Mouse (Mus musculus): Measurements from ENCODE around the gene Hcn3.

Hcn3 gene

DNA sequence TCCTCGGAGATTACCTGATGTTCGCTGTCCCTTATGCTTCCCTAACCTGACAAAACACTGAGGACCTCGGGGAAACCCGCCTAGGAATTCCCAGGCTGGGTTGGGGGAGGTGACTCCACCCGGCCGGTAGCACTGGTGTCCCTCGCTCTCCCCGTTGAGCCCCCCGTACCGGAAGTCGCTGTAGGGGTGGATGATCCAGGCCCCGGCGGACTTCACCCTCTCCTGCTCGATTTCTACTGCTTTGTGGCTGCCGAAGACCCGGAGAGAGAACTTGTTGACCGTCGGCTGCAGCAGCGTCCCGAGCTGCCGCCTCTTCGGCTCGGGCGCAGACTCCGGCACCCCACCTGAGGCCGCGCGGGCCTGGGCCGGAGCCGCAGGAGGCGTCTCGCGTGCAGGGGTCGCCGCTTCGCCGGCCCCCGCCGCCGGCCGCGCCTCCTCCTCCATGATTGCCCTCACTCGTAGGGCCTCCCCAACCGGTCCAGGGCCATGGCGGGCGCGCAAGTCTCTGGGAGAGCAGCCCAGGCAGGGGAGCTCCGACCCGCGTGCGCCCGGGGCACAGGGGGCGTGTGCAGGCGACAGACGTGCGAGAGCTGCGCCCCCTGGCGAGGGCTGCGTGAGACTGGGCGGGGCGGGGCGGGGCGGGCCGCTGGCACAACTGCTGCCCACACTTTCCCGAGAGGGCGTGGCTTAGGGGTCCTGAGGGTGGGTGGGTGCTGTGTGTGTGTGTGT lies at the start of gene Hcn3:
Gene Hcn3 (minus strand): TSS at position 581 of the 729 bp plus-strand sequence.
- ATAC-seq (ENCODE audit: low TSS enrichment), result peak; percentile 12; the same call in 1 of the 2 replicates

DNA sequence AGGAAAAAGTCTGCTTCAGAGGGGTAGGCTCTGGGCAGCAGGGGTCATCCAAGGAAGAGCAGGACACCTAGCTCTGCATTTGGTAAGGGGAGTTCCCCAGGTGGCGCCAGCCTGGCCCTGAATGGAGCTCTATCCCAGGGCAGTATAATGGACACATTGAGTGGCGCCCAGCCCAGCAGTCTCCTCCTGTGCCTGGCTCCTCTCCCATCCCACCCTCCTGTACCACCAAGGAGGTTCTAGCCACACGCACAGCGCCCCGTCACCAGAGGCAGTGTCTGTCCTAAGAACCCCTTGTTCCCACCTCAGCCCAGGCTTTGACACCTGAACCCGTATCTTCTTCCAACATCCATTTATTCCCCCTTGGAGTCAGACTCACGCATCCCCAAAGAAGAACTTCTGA lies 49.7 kb upstream of the Hcn3 start:
- no peak for ATAC-seq (ENCODE audit: low TSS enrichment)

DNA sequence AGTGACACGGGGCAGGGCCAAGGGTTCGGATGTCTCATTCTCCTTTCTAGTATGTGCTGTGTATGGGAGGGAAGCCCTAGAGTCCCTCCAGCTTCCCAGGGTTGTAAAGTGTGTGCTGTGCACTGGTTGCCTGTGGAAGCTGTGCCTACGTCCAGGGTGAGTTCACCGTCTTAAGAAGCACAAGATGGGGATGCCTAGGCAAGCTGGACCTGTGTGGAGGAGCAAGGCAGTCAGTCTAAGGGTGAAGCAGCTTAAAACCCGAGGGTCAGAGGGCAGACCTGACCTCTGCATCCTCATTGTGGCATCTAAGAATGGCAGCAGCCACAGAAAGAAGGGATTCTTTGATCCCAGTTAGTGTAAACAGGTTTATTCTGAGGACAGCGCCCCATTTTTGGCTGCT lies 48.7 kb upstream of the Hcn3 start:
- ATAC-seq (ENCODE audit: low TSS enrichment), result no peak

DNA sequence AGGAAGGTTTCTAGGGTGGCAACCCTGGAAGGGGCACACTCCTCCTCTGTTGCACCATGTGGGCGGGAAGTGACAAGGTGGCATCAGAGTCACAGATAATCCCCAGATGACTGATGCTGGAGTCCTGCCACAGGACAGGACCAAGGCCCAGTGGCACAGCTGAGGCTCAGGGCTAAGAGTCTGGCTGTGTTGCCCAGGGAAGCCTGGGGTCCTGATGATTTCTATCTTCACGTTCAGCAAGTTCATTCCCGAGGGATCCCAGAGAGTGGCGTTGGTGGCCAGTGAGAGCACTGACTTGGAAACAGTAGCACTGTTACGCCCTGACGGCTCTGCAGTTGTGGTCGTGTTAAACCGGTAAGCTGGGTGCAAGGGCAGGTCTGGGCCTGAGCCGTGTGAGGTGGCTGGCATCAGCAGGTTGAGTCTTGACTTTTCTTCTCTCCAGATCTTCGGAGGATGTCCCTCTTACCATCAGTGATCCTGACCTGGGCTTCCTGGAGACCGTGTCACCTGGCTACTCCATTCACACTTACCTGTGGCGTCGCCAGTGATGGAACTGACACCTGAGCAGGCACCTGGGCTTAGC lies 48.2 kb upstream of the Hcn3 start:
- no peak for ATAC-seq (ENCODE audit: low TSS enrichment)

DNA sequence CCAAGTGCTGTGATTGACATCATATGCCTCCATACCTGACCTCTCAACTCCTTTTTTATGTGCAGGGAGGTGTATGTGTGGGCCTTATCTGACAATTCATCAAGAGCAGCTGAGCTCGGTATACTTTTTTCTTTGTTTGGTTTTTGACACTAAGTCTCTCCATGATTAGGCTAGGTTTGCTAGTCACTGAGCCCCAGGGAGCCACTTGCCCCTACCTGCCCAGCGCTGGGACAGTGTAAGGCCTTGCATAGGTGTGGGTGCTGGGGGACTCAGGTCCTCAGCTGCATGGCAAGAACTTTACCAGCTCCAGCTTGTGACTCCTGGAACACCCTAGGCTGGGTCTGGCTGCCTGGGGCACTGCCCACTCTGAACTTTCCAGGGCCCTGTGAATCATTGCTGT lies 46.7 kb upstream of the Hcn3 start:
- no peak for ATAC-seq (ENCODE audit: low TSS enrichment)

DNA sequence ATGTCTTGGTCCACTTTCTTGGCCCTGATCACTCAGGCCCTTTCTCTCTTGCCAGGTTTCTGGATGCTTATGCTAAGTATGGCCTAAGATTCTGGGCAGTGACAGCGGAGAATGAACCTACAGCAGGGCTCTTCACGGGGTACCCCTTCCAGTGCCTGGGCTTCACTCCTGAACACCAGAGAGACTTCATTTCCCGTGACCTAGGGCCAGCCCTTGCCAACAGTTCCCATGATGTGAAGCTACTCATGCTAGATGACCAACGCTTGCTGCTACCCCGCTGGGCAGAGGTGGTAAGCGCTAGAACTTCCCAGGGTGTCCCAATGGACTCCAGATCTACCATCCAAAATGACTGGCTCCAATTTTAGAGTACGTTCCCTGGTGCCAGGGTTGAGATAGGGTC lies 46.1 kb upstream of the Hcn3 start:
- no peak for ATAC-seq (ENCODE audit: low TSS enrichment)

DNA sequence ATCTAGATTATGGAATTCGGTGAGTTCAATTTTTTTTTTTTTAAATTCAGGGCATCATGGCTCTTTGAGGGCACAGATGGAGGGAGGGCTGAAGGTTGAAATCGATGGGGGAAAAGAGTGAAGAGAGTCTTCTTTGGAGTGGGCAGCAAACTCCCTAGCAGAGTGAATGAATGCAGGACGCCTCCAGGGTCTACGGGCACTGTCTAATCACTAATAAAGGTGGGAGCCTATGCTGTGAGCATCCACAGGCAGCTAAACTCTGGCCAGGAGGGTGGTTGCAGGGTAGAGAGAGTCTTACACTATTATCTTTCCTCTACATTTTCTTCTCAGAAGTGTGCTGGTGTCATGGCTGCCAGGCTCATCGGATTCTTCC lies 43.1 kb upstream of the Hcn3 start:
- peak; percentile 11; the same call in 1 of the 2 replicates for ATAC-seq (ENCODE audit: low TSS enrichment)

DNA sequence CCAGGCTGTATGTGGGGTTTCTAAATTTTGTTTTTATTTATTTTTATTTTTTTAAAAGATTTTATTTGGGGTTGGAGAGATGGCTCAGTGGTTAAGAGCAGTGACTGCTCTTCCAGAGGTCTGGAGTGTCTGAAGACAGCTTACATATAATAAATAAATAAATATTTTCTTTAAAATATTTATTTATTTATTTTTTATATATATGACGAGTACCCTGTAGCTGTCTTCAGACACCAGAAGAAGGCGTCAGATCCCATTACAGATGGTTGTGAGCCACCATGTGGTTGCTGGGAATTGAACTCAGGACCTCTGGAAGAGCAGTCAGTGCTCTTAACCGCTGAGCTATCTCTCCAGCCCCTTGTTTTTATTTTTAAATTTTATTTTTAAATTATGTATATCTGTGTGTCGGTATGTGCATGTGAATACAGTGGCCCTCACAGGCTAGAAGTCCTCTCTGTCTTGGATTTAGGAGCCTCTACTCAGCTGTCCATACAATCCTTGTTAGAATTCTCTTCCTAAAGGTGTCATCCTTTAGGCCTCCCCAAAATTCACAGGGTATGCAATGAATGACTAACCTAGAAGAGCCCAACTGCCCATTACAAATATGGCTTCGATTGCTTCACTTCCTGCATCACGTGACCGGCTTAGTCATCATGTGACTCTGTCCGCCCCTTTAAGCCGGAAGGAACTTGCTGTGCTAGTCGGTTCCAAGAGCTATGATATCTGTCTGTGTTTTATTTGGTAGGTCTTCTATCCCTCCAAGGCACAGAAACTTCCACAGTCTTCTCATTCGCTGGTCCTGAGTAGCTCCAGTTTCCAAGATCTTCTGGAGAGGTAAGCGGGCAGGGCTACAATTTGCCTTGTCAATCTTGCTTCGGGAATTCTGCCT lies 42.5 kb upstream of the Hcn3 start, which contains the start of gene Gba:
Gene Gba (plus strand): TSS at position 676 of the 889 bp plus-strand sequence.
- peak; percentile 91 for ATAC-seq (ENCODE audit: low TSS enrichment)

DNA sequence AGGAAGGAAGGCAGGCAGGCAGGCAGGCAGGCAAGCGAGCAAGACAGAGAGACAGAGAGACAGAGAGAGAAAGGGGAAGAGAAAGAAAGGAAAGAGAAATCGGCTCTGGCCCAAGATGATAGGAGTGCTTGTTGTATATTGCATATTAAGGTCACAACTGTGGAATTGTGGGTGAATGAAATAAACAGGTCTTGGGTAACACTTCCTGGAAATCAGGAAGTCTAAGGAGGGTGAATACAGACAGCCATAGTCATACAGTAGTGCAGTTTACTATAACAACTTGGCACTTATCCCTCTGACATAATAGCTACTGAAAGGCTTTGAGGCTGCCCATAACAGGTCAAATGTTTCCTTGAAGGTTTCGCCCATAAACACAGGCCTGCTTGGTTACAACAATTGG lies 39.8 kb upstream of the Hcn3 start:
- ATAC-seq (ENCODE audit: low TSS enrichment), result no peak

DNA sequence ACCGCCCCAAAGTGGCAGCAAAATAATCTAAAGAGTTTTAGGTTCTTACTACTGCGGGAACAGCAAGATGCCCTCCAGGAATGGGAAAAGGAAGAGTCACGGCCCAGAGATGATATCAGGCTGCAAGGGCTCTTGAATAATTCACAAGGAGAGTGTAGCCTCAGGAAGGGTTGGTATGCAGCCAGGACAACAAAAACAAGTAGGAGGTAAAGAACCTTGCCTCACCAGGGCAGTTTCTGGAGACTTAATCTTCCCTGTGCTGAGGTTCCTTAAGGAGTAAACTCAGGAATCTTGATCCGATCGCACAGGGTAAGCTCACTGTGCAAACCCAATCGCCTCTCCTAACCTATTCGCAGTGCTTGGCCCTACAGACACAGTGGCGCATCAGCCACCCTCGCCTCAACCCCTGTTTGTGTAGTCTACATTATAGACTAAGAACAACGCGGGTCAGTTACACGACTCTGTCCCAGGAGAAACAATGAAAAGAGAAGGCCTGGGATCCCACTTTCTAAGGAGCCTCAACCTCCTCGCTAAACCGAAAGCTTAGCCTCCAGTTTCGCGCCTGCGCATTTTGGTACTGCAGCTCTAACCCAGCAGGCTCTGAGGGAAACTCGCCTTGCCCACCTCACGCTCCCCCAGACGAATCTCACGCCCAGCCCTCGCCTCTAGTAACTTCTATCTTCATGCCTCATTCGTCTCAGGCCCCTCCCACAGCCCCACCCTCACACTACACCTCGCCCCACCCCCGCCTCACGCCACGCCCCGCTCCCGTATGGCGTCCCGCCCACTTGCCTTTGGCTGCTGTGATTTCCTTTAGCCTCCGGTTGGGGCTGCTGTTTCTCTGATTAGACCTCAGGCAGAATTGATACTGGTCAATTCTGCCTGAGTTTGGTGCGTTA lies 36.2 kb upstream of the Hcn3 start:
- peak; percentile 97 for ATAC-seq (ENCODE audit: low TSS enrichment)

DNA sequence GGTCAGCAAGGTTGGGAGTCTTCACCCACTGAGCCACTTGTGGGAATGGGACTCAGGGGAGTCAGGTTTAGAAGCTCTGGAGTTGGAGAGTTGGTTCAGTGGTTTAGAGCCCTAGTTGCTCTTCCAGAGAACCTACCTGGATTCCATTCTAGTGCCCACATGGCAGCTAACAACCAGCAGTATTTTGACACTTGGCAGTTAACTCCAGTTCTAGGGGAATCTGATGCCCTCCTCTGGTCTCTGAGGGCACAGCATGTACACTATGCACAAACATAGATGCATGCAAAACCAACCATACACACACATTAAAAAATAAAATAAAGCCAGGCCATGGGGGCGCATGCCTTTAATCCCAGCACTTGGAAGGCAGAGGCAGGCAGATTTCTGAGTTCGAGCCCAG lies 33.9 kb upstream of the Hcn3 start:
- no peak for ATAC-seq (ENCODE audit: low TSS enrichment)

DNA sequence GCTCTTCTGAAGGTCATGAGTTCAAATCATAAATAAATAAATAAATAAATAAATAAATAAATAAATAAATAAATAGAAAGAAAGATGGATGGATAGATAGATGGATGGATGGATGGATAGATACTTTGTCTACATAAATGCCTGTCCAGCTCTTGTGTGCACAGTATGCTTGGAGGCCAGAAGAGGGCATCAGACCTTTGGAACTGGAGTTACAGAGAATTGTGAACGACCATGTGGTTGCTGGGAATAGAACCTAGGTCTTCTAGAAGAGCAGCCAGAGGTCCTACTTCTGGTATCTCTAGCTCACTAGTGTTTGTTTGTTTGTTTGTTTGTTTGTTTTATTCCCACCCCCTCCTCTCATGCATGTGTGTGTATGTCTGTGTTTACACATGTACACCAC lies 33.4 kb upstream of the Hcn3 start:
- ATAC-seq (ENCODE audit: low TSS enrichment), result no peak

DNA sequence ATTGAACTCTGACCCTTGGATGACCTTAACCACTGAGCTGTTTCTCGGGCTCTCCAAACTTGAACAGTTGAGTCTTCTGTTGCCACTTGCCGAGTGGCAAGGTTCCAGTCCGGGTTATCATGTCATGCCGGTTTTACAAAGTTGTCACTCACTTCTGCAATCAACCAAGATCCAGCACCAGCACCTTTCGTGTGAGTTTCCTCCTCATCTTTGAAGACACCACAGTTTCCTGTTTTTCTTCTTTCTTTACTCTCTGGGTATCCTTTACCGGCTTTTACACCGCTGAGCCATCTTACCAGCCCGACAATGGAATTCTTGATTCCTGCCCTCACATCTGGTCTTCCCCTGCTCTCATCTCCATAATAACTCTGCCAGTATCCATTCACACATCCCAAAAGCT lies 30.4 kb upstream of the Hcn3 start:
- no peak for ATAC-seq (ENCODE audit: low TSS enrichment)

DNA sequence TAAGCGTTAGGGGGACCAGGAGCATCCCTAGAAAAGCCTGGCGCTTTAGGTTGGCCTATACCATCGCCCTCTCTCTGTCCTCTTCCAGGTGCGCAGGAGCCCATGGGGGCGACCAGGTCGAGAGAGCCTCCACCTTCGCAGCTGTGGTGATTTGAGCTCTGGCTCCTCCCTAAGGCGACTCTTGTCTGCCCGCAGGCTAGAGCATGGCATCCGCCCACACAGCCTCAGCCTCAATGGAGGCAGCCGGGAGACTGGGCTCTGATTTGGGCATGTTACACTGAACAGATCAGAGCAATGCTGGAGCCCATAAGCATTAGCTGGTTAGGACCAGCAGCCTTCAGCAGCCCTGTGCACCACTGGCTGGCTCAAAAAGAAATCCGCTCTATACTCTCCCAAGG lies 28.5 kb upstream of the Hcn3 start:
- ATAC-seq (ENCODE audit: low TSS enrichment), result no peak

DNA sequence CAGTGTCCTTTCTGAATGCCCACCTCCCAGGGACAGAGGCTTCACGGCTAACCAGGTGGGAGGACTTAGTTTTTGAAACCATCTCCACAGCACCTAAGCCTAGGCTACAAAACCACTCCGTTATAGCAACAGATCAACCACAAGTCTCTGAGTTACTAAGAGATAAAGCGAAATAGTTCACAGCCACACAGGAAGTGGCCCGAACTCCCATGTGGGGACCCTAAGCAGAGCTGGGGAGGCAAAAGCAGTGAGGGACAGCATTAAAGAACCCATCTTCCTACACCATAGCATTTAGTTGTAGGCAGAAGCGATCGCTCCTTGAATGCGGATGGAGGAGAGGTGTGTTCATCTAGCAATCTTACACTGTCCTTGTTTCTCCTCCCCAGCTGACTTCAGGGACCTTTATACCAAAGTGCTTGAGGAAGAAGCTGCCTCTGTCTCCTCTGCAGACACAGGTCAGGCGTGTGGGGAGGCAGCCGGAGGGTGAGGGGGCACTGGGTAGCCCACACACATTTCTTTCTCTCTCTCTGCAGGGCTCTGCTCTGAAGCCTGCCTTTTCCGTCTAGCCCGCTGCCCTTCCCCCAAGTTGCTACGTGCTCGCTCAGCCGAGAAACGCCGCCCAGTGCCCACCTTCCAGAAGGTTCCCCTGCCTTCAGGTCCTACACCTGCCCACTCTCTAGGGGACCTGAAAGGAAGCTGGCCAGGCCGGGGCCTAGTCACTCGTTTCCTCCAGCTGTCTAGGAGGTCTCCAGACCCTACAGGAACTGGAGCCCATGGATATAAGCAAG lies 27.9 kb upstream of the Hcn3 start:
- ATAC-seq (ENCODE audit: low TSS enrichment), result no peak

DNA sequence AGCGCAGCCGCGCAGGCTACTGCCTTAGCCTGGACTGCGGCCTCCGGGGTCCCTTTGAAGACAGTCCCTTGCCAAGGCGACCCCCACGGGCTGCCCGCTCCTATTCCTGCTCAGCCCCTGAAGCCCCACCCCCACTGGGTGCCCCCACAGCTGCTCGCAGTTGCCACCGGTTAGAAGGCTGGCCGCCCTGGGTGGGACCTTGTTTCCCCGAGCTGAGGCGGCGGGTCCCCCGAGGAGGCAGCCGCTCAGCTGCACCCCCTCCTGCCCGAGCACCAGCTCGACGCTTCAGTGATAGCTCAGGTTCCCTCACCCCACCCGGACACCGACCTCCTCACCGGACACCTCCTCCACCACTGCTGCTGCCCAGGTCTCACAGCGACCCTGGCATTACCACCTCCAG lies 27.2 kb upstream of the Hcn3 start:
- ATAC-seq (ENCODE audit: low TSS enrichment), result no peak

DNA sequence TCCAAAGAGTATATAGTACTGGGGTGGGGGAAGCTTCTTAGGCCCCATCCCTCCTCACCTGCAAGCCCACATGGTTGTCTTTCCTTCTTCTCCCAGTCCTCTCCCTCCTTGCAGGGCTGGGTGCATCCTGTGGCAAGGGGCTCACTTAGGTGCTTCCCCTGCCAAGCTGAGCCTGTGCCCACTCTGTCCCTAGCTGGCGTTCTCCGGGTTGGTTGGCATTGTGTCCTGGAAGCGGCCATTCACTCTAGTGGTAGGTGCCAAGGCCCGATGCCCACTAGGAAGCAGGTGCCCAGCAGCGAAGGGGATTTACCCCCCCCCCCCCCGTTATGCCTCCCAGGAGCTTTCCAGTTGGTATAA lies 23.9 kb upstream of the Hcn3 start:
- no peak for ATAC-seq (ENCODE audit: low TSS enrichment)

DNA sequence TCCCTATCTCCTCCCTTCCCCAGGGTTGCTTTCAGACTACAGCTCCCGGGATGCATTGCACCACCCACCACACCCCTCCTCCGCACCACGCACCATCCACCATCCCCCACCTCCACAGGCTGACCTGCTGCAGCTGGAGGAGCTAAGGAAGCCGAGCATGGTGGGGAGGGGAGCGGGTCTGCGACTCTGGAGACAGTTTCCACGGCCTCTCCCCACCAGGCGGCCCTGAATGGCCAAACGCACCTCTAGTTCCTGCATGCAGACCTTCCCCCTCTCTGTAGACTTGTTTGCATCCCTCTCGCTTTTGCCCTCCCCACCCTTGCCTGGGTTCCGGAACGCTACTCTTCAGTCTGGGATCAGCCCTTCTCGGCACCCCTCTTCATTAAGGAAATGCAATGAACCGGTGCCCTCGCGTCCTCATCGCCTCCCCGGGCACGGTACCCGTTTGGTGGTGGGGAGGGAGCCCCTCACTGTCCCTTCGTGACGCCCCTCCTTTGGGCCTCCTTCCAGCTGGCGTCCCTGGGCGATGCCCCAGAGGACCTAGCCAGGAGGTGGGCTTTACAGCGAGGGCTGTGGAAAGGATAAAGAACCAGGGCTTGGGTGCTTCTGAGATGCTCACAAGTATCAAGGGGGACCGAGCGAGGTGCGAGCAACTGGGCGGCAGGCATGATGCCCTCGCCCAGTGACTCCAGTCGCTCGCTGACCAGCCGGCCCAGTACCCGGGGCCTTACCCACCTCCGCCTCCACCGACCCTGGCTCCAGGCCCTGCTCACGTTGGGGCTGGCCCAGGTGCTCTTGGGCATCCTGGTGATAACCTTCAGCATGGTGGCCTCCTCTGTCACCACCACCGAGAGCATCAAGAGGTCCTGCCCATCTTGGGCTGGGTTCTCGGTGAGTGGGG lies 23.3 kb upstream of the Hcn3 start, which contains the start of gene Fam189b:
Gene Fam189b (plus strand): TSS at position 86 of the 901 bp plus-strand sequence.
- peak; percentile 90 for ATAC-seq (ENCODE audit: low TSS enrichment)

DNA sequence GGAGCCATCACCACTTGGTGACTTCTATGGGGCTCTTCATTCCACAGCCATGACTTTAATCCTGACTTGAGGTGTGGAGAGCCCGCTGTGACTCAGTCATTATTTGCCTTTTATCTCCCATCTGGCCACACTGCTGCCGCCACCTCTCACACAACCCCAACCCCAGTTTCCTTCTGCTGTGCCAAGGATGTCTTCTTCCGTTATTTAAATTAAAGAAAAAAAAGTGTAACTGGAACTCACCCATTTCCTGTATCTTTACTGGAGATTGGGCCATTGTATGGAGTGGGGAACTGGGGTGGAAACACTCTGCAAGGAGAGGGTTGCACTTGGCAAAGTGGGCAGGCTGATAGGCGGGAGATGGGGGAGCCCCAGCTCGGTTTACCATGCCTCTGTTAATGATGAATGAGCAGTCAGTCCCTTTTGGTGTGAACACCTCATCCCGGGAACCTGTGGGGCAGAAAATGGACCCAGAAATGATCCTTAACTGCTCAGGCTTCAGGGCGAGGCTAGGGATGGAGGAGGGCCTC lies 22.6 kb upstream of the Hcn3 start:
- ATAC-seq (ENCODE audit: low TSS enrichment), result no peak

Data from frontal cortex, adult (tissue).